Mouse (Mus musculus) adrenal gland, postnatal 4 days (tissue): Measurements from ENCODE around the gene Mgst2. TPM values are rescaled to one million over a fixed set of nuclear protein-coding genes. Genes with fewer than 3 reads are reported as not detected.
A peak's percentile ranks its signal among the peaks of the same experiment; 100 is the strongest.

Experiments
- DNase-seq, 2 experiments: peaks; one replicate each; pipeline ENCODE4 v3.0.0; 2021 to 2022; ENCODE audit warnings: low spot score in 2 of 2, mixed read lengths in 2 of 2
- total RNA-seq, 2 experiments: library from RNA; stranded (reverse); gene quantifications; 2 replicates each; pipeline ENCODE4 v1.2.3; 2021

Mgst2 gene
- total RNA-seq, 2 experiments from 2014 or later: 63.7 to 69.5 TPM

GRCm38 (mm10) chr3:51700731-51701280, 40.6 kb downstream of the Mgst2 start:
- no peak for DNase-seq

- DNase-seq: peak; percentile 41 to 59
These were observed 41.2 kb downstream of the Mgst2 start for GRCm38 (mm10) chr3:51701281-51701751.

DNA sequence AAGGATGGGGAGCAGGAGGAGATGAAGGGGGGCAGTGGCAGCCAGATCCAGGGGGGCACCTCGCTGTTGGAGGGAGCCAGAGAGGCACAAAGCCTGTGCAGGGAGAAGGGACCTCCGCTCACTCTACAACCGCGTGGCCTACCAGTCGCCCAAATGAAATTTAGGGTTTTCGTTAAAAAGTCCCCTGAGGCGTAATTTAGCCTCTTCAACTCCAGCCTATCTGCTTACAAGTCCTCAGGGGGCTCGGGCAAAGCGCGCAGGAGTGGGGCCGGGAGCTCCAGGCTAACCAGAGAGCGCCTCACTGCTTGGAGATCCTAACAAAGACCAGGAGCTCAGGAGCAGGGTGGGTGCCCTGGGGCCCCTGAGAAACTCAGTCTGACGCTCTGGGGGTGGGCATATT, 41.8 kb downstream of the Mgst2 start:
- no peak for DNase-seq

DNA sequence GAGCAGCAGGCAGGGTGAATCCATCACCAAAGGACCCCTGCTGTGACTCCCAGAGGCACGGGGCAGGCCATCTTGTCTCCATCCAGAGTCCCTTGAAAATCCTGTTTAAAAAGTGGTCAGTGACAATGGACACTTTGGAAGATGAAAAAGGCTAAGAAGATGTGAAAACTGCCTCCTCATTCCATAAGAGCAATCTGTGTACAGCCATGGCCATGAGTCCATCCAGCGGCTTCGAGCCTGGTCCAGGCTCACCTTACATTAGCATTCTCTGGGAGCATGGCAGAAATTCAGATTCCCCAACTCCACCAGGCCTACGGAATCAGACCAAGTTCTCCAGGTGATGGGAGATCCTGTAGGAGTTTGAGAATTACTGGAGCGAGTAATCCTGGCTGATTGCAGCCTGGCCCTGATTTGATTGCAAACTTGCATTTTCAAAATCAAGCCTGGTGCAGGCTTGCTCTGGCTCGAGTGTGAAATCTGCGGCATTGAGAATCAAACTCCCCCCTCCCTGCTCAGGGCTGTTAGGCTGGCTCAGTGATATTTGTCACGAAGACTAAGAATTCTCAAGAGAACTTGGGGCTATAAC, 42.6 kb downstream of the Mgst2 start:
- DNase-seq: no peak

DNA sequence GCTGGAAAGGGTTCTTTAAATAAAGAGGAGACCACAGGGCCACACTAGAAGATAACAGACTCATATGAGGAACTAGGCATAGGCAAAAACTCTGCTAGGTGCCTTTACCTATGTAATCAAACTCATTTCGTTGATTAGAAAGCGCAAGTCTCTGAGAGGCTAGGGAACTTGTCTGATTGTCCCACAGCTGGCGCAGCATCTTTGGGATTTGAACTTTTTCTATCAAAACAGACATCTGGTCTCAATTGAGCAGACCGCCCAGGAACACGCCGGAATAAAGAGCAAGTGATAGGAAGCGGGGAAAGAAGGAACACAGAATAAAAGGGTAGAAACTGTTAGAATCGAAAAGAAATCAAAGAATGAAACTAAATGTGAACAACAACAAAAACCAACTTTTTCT, 43.3 kb downstream of the Mgst2 start:
- DNase-seq: no peak

DNA sequence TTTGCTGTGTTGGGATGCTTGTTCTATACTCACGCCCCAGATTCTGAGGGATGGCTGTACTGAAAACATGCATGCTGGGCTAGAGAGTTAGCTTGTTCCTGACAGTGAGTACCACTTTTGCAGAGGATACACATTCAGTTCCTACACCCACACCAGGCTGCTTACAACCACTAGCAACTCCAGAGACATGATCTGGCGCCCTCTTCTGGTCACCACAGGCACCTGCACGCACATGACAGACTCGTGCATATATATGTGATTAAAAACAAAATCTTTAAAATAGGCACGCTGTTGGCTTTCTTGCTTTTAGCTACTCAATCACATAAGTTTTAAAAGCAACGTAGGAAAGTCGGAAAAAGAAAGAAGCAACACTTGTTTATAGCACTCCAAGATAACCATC, 45.1 kb downstream of the Mgst2 start:
- no peak for DNase-seq

- no peak for DNase-seq
These were observed 48.2 kb downstream of the Mgst2 start for GRCm38 (mm10) chr3:51708375-51708745.

- DNase-seq: peak; percentile 20 to 60
These were observed 48.7 kb downstream of the Mgst2 start for GRCm38 (mm10) chr3:51708746-51709411.

DNA sequence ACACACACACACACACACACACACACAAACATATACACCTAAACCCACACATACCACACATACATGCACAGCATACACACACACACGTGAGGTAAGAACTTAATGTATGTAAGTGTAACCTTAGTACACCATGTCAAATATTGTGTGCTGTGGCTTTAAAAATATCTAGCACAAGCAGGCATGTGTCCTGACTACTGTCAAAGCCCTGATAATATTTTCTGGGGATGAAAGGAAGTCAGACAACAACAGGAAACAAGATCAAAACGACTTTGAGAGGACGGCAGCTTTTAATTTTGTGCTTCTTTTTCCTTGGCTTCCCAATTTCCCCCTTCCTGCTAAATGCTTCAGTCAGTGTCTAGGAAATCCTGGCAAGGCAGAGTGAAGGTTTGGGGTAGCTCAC, 52.2 kb downstream of the Mgst2 start:
- DNase-seq: no peak

- DNase-seq: no peak
These were observed 53.1 kb downstream of the Mgst2 start for GRCm38 (mm10) chr3:51713233-51713632.

DNA sequence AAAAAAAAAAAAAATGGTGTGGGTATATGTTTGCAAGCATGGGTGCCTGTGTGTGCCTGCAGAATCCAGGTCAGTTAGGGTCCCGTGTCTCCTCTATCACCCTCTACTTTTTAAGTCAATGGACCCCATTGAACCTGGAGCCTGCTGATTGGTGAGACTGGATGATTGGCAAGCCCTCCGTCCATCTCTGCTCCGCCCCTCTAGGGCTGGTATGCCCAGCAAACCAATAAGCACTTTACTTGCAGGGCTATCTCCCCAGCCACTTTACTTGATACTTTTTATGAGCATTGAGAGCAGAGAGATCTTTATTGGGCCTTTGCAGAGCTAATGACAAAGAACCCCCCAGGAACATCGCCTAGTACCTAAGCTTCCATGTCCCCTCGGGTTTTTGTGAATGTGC, 54.3 kb downstream of the Mgst2 start:
- DNase-seq: no peak

DNA sequence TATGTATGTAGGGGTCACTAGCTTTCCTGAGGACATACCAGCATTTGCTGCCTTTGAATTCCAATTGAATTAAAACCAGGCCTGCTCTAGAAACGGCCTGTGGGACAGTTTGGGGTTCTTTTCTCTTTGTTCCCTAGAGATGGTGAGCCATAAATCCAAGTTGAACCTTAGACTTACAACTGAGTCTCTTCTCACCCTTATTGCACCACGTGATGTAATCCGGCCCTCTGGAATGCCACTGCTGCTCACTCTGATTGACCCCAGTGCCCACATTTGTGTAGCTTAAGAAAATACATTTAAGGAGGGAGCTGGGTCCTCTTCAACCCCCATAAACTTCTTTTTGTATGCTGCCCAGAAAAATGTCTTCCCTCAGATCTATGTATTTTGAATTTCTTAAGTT, 57.3 kb downstream of the Mgst2 start:
- no peak for DNase-seq

DNA sequence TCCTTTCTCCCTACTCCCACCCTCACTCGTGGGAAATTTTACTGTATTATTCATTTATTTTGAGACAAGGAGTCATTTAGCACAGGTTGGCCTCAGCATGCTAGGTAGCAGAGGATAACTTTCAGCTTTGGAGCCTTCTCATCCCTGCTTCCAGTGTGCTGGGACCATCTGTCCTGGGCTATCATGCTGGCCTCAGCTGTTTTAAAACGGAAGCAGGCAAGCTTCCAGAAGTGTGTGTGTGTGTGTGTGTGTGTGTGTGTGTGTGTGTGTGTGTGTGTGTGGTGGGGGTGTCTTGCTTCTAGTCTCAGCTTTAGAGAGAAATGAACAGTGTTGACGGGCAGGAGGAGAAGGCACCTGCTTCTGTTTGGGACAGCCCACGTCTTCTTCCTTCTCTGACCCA, 57.7 kb downstream of the Mgst2 start:
- no peak for DNase-seq

DNA sequence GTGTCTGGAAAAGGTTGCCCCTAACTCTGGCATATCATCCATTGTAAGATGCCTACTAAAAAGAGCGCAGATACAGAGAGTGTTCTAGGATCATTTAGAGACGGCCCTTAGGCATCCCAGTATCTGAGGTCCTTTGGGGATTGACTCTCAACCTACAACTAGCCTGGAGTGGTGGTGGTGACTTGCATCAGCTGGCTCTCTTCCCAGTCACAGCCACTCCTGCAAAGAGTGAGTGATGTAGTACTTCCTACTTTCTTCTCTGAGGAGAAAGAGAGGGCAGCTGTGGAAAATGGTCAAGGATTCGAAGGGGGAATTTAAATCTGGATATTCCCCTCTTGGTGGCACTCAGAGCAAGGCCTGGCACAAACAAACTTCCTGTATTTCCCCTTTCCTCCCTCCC, 59.2 kb downstream of the Mgst2 start:
- DNase-seq: no peak

DNA sequence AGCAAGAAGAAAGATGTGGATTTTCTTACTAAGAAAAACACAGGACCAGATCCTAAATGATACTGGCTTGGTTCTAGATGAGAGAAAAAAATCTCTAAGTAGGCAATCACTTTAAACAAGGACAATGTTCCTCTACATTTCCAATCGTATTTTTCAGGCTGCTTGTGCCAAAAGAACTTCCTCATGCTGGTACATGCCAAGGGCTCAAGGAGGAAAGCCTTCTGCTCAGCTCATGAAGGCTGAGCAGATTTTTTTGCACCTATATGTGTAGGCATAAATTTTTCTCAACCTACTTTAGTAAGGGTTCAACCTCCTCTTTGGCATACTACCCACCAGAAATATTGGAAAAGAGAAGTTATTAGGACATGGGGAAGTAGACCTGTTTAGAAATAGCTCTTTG, 59.8 kb downstream of the Mgst2 start:
- no peak for DNase-seq

DNA sequence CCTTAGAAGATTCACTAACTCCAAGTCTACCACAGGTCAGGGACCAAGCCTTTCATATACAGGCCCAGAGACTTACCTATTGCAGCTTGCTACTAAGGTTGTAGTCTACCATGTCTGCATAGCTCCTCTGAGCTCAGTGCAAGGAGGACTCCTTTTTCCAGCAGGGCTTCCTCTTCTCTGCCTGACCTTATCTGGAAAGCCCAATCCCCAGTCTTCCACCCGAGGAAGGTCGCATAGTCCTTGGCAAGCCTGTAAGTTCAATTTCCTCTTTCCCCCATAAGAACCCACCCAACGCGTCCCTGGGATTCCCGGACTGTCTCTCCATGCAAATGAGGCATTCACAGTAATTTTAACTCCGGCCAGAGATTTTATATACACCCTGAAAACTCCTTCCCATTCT, 66.1 kb downstream of the Mgst2 start:
- no peak for DNase-seq

DNA sequence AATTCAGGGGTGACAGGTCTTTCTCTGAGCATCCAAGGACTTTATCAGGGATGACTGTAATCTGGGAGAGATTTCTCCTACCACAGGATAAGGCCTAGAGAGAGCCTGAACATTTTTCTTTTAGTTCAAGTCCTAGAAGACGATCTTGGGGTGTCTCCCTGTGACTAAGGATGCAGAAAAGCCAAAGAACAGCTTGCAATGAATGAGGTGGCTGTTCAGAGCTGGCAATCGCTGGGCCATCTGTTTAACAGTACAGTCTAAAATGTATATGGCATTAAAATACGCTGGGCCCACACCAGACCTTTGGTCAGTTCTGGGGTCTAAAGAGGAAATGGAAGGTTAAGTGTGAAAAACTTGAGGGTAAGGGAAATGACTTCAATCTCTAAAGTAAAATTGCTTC, 67.3 kb downstream of the Mgst2 start:
- DNase-seq: no peak

GRCm38 (mm10) chr3:51727968-51728367, 67.8 kb downstream of the Mgst2 start:
- DNase-seq: no peak

GRCm38 (mm10) chr3:51728456-51728855, 68.3 kb downstream of the Mgst2 start:
- DNase-seq: no peak

- DNase-seq: no peak
These were observed 69.2 kb downstream of the Mgst2 start for GRCm38 (mm10) chr3:51729109-51729918.

GRCm38 (mm10) chr3:51730662-51731061, 70.5 kb downstream of the Mgst2 start:
- DNase-seq: no peak
